Mouse (Mus musculus) stomach, postnatal 0 days (tissue): Measurements from ENCODE around the gene Rnft2.

Experiments
- CTCF ChIP-seq: IDR thresholded peaks from 2 replicates; pipeline ENCODE4 v1.5.1; 2016; ENCODE audit warnings: antibody characterized with exemption, low read depth, mild to moderate bottlenecking, moderate library complexity
- EP300 ChIP-seq: optimal IDR thresholded peaks from 2 replicates; pipeline ENCODE3; 2016; ENCODE audit warnings: antibody characterized with exemption

DNA sequence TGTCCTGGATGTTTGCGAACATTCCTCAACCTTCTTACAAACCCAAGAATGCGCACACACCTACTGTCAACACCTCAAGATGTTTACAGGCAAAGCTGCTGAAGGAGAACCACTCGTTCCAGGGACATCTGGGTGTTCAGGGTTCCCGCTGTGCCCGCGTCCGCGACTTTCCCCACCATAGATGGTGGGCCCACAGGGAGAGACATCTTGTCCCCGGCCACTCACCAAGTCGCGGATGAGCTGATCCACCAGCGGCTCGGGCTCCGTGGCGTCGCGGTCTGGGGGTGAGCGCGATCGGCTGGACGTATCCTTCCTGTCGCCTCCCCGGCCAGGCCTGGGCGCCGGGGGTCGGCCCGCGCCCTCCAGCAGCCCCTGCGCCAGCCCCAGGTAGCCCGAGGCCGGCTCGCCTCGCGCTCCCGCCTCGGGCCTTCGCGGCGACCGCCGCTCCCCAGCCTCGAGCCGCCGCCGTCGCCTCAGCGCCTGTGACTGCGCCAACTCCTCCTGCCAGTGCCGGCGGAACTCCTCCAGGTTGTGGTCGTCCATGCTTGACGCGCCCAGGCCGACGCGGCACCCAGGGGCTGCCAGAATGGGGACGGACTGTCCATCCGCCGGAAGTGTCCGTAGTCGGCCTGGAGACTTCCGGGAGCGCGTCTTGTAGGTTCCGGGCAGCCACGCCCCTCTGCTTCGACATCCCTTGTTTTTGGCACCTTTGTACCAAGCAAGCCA is 89.9 kb downstream of the Rnft2 start, which contains the start of gene Fbxw8:
- TF ChIP-seq CTCF, result no peak
- TF ChIP-seq EP300, result no peak
